Mouse (Mus musculus): ENCODE data around the gene Rps7. TPM values are rescaled to one million over a fixed set of nuclear protein-coding genes. Genes with fewer than 3 reads are reported as not detected.

Gene Rps7
- polyA plus RNA-seq, 1 experiment, result 24.6 TPM

DNA sequence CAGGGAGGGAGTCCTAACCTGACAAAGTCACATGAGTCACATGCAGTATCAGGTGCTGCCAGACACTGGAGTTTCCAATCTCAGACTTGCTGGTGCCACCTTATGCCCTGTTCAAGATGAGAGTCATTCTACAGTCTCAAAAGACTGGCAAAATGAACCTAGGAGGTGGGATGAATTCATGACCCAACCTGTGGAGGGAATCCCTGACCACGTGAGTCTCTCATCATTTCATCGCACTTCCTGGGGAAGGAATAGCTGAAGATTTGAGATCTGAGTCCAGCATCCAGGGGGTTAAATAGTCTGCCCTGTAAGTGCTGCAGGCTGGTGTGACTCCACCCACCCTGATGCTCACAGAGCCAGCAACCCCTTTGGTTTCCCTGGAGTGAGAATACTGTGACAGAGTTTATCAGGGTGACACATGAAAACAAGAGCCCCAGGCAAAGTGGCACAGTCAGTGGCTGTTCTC is 37.2 kb downstream of the Rps7 start:
- Histone ChIP-seq H3K4me3 (replicated peaks) (no peak overlapping the region), H3K4me1 (ENCODE audit: control insufficient read depth) (no peaks in the 10 kb centered on the region; the same call in 1 of the 2 replicates), H3K9me3 (ENCODE audit: control insufficient read depth, low read length) (no peaks in the 10 kb centered on the region), H3K36me3 (ENCODE audit: control insufficient read depth) (no peaks in the 10 kb centered on the region), H3K27me3 (ENCODE audit: control insufficient read depth) (0 out of 2 replicates have a peak, but pooled peaks cover 3% of the 10 kb centered on the region)
- no peak for TF ChIP-seq GATA1 (IDR thresholded peaks at IDR 0.05; ENCODE audit: low read length)
- no peak for TF ChIP-seq TAL1 (IDR thresholded peaks at IDR 0.05; ENCODE audit: low read length)

DNA sequence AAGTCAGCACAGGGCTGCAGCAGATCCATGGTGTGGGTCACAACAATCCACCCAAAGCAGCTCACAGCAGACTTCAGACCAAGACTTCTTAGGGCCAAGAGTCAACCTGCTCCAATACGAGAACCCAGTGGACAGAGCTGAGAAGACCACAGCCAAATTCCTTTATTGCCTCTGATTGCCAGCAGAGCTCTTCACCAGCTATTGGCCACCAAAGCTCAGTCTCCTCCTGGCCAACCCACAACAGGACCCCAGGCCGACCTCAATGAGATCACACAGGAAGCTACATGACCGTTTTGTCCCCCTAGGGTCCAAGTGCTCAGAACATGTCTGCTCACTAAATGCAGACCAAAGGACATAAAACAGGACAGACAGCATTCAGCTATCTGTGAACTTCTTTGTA is 37.6 kb downstream of the Rps7 start:
- H3K36me3 ChIP-seq (ENCODE audit: control insufficient read depth), result no peaks in the 10 kb centered on the region
- H3K4me3 ChIP-seq (replicated peaks), result no peak overlapping the region
- no peak for TF ChIP-seq GATA1 (IDR thresholded peaks at IDR 0.05; ENCODE audit: low read length)
- no peak for TF ChIP-seq TAL1 (IDR thresholded peaks at IDR 0.05; ENCODE audit: low read length)
- no peaks in the 10 kb centered on the region; the same call in 1 of the 2 replicates for H3K4me1 ChIP-seq (ENCODE audit: control insufficient read depth)
- 0 out of 2 replicates have a peak, but pooled peaks cover 3% of the 10 kb centered on the region for H3K27me3 ChIP-seq (ENCODE audit: control insufficient read depth)
- no peaks in the 10 kb centered on the region for H3K9me3 ChIP-seq (ENCODE audit: control insufficient read depth, low read length)

DNA sequence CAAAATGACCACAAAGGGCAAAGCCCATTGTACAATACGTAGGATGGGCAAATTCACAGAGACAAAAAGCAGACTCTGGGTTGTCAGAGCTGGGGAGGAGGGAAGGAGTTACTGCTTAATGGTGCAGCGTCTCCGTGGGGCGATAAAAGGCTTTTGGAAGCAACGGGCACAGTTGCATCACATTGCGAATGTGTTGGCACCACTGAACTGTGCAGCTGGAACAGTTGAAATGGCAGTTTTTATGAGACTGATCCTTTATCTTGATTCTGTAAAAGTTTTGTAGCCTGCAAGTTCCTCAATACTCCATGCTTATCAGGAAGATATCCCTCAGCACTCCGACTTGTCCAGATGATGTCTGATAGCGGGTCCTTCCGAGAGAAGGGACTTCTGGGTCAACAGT is 38.1 kb downstream of the Rps7 start:
- Histone ChIP-seq H3K36me3 (ENCODE audit: control insufficient read depth) (no peaks in the 10 kb centered on the region), H3K27me3 (ENCODE audit: control insufficient read depth) (0 out of 2 replicates have a peak, but pooled peaks cover 3% of the 10 kb centered on the region), H3K4me1 (ENCODE audit: control insufficient read depth) (no peaks in the 10 kb centered on the region; the same call in 1 of the 2 replicates), H3K4me3 (replicated peaks) (no peak overlapping the region), H3K9me3 (ENCODE audit: control insufficient read depth, low read length) (no peaks in the 10 kb centered on the region)
- TF ChIP-seq TAL1 (IDR thresholded peaks at IDR 0.05; ENCODE audit: low read length) (no peak), GATA1 (IDR thresholded peaks at IDR 0.05; ENCODE audit: low read length) (no peak)

DNA sequence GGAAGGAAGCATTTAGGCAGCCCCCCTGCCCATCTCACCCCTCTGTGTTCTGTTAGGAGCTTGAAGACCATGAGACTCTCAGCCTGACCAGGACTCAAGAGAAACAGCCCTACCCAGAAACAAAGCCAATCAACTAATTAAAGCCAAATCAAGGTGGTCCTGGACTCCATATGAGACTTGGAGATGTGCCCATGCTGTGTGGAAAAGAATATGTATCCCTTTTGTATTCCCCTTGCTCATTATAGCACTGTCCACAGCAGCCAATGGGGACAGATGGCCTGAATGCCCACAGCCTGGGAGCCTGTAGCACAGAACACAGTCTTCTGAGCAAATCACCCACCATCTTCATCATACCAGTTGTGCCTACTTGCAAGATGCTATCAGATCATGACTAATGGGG is 38.9 kb downstream of the Rps7 start:
- Histone ChIP-seq H3K4me3 (replicated peaks) (no peak overlapping the region), H3K4me1 (ENCODE audit: control insufficient read depth) (no peaks in the 10 kb centered on the region; the same call in 1 of the 2 replicates), H3K9me3 (ENCODE audit: control insufficient read depth, low read length) (no peaks in the 10 kb centered on the region), H3K27me3 (ENCODE audit: control insufficient read depth) (no peaks in the 10 kb centered on the region), H3K36me3 (ENCODE audit: control insufficient read depth) (no peaks in the 10 kb centered on the region)
- no peak for TF ChIP-seq TAL1 (IDR thresholded peaks at IDR 0.05; ENCODE audit: low read length)
- no peak for TF ChIP-seq GATA1 (IDR thresholded peaks at IDR 0.05; ENCODE audit: low read length)

DNA sequence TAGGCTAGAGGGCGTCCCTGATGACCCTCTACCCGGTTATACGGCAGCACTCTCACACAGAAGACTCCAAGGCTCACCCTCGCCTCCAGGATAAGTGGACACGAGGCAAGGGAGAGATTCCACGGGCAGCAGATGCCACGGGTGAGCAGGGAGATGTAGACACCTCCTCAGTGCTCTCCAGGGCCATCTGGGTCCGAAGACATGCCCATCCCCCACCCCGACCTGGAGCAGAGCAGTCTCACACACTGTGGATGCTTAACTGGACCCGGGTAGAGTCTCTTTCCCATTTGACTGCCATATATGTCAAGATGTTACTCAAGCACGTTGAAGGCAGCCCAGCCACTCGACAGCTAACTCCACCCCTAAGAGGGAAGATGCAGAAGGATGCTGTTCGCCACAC is 45.3 kb downstream of the Rps7 start:
- H3K4me3 ChIP-seq (replicated peaks), result no peak overlapping the region
- H3K27me3 ChIP-seq (ENCODE audit: control insufficient read depth), result no peaks in the 10 kb centered on the region; the same call in 1 of the 2 replicates
- no peaks in the 10 kb centered on the region for H3K4me1 ChIP-seq (ENCODE audit: control insufficient read depth)
- no peaks in the 10 kb centered on the region for H3K36me3 ChIP-seq (ENCODE audit: control insufficient read depth)
- H3K9me3 ChIP-seq (ENCODE audit: control insufficient read depth, low read length), result no peaks in the 10 kb centered on the region
- no peak for TF ChIP-seq TAL1 (IDR thresholded peaks at IDR 0.05; ENCODE audit: low read length)
- TF ChIP-seq GATA1 (IDR thresholded peaks at IDR 0.05; ENCODE audit: low read length), result no peak

DNA sequence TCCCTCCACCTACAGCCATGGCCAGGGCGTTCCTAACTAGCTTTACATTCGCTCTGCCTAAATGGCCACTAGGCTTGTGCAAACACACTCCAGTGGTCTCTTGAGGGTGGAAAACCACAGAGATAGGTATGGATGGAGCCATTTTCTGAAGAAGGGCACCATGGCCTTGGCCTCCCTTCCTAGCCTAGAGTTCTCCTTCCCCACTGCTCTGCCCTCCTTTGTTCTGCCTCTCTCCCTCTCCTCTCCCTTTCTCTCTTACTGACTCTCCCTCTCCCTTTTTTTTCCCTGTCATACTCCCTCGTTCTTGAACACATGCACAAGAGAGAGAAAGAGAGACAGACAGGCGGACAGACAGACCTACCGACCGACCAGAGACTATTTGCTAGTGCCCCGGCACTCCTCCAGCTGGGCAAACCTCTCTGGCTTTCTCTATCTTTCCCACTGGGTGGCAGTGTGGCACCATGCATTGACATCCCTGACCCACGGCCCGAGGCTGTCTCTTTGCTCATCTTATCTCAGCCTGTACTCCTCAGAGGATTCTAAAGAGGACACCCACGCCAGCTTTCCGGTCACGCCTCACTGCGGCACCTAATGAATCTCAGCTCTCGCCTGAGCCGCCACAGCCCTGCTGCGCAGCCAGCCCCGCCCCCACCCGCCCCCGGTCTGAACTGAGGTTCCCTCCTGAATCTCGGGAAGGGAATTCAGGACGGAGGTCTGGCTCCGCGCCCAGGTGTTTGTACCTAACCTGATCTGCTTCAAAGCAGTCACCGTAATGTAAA is 46.5 kb downstream of the Rps7 start:
- Histone ChIP-seq H3K27me3 (ENCODE audit: control insufficient read depth) (no peaks in the 10 kb centered on the region; the same call in 1 of the 2 replicates), H3K36me3 (ENCODE audit: control insufficient read depth) (no peaks in the 10 kb centered on the region), H3K4me3 (replicated peaks) (no peak overlapping the region), H3K9me3 (ENCODE audit: control insufficient read depth, low read length) (no peaks in the 10 kb centered on the region), H3K4me1 (ENCODE audit: control insufficient read depth) (no peaks in the 10 kb centered on the region)
- no peak for TF ChIP-seq TAL1 (IDR thresholded peaks at IDR 0.05; ENCODE audit: low read length)
- TF ChIP-seq GATA1 (IDR thresholded peaks at IDR 0.05; ENCODE audit: low read length), result no peak

DNA sequence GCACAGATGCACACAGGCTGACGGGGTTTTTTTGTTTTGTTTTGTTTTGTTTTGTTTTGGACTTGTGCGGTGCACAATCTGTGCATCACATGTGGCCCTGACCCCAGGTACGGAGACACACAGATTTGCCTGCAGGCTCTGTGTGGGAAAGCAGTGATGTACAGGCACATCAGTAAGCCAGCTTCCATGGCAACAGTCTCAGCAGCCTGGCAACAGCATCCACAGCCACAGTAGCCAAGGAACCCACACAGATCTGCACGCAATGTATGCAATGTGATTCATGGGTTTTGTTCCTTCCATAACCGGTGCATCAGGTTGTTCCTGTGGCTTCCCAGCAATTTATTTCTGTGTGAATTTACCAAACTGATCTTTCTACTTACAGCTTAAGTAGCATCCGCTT is 47.8 kb downstream of the Rps7 start:
- no peaks in the 10 kb centered on the region for H3K9me3 ChIP-seq (ENCODE audit: control insufficient read depth, low read length)
- no peaks in the 10 kb centered on the region for H3K36me3 ChIP-seq (ENCODE audit: control insufficient read depth)
- H3K4me1 ChIP-seq (ENCODE audit: control insufficient read depth), result no peaks in the 10 kb centered on the region
- TF ChIP-seq GATA1 (IDR thresholded peaks at IDR 0.05; ENCODE audit: low read length), result no peak
- TF ChIP-seq TAL1 (IDR thresholded peaks at IDR 0.05; ENCODE audit: low read length), result no peak
- H3K27me3 ChIP-seq (ENCODE audit: control insufficient read depth), result no peaks in the 10 kb centered on the region; the same call in 1 of the 2 replicates
- no peak overlapping the region for H3K4me3 ChIP-seq (replicated peaks)

DNA sequence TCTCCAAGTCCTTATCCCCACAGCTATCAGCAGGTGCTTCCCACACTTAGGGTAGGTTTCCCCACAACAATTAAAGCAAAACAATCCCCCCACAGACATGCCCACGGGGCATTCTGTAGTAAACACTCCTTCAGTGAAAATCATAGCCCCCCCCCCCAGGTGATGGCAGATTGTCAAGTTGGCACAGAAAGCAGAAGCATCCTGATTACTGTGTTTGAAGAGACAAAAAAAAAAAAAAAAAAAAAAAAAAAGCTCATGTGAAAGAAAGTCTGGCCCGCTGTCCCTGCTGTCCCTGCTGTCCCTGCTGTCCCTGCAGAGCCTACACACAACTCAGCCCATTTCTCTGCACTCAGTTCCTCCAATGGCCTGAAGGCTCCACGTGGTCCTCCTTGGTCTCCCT is 51.7 kb downstream of the Rps7 start:
- no peak overlapping the region for H3K4me3 ChIP-seq (replicated peaks)
- H3K36me3 ChIP-seq (ENCODE audit: control insufficient read depth), result no peaks in the 10 kb centered on the region
- TF ChIP-seq GATA1 (IDR thresholded peaks at IDR 0.05; ENCODE audit: low read length) (no peak), TAL1 (IDR thresholded peaks at IDR 0.05; ENCODE audit: low read length) (no peak)
- no peaks in the 10 kb centered on the region for H3K27me3 ChIP-seq (ENCODE audit: control insufficient read depth)
- no peaks in the 10 kb centered on the region for H3K9me3 ChIP-seq (ENCODE audit: control insufficient read depth, low read length)
- H3K4me1 ChIP-seq (ENCODE audit: control insufficient read depth), result no peaks in the 10 kb centered on the region

DNA sequence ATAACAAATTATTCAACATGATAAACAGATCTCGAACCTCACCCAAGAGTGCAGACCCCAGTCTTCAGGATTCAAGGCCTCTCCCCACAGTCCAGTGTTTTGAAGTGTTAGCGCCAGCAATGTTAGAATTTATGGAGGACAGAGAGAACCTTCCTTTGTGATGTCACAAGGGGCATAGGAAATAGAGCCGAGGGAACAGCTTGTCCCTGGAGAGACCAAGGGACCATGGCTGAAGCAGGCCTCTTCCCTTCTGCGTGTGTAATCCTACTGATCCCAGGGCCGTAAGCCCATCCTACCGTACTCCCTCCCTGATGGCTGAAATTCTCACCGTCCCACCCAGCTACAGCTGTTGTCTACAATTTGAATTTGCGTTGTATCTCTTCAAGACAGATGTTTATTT is 53.3 kb downstream of the Rps7 start, which contains the start of gene Allc:
Gene Allc (minus strand): TSS at position 101 of the 400 bp plus-strand sequence.
- Histone ChIP-seq H3K9me3 (ENCODE audit: control insufficient read depth, low read length) (no peaks in the 10 kb centered on the region), H3K27me3 (ENCODE audit: control insufficient read depth) (no peaks in the 10 kb centered on the region), H3K4me1 (ENCODE audit: control insufficient read depth) (no peaks in the 10 kb centered on the region; the same call in 1 of the 2 replicates), H3K4me3 (replicated peaks) (no peak within 1 kb of the TSS), H3K36me3 (ENCODE audit: control insufficient read depth) (no peaks in the 10 kb centered on the region)
- TF ChIP-seq TAL1 (IDR thresholded peaks at IDR 0.05; ENCODE audit: low read length) (no peak), GATA1 (IDR thresholded peaks at IDR 0.05; ENCODE audit: low read length) (no peak)

Other genes with a start within 250 kb of the Rps7 start
- gene Dcdc2c, start 83.6 kb downstream of the Rps7 start, polyA plus RNA-seq (2012), result 0.04 TPM in 1 of 2 replicates, not detected in the other
- not detected in 2 replicates for gene Allc, start 53.4 kb downstream of the Rps7 start, polyA plus RNA-seq (2012)
- 0.04 TPM in 1 of 2 replicates, not detected in the other for gene Colec11, start 12.6 kb downstream of the Rps7 start, polyA plus RNA-seq (2012)
- 0.33 and 0.76 TPM in 2 replicates for gene Rnaseh1, start 13.6 kb upstream of the Rps7 start, polyA plus RNA-seq (2012)
- gene Adi1, start 39.3 kb upstream of the Rps7 start, polyA plus RNA-seq (2012), result 0.11 and 0.27 TPM in 2 replicates
- 0.72 and 0.85 TPM in 2 replicates for gene Trappc12, start 114.5 kb upstream of the Rps7 start, polyA plus RNA-seq (2012)
- gene Eipr1, start 115.8 kb upstream of the Rps7 start, polyA plus RNA-seq (2012), result 4.5 and 4.6 TPM in 2 replicates